Mouse (Mus musculus): Measurements from ENCODE around the gene 1810010H24Rik. TPM values are rescaled to one million over a fixed set of nuclear protein-coding genes. Genes with fewer than 3 reads are reported as not detected.
"Not testable (repeated sequence)": the region's sequence is repeated elsewhere in the genome, so short reads cannot be mapped to it uniquely, and the experiment has no call there.

1810010H24Rik gene
- 1 to 10 TPM in 1 of 2 experiments, under 1 TPM in 1; 0.46 to 1.5 TPM for polyA plus RNA-seq (2017; shearing (Covaris generic))

DNA sequence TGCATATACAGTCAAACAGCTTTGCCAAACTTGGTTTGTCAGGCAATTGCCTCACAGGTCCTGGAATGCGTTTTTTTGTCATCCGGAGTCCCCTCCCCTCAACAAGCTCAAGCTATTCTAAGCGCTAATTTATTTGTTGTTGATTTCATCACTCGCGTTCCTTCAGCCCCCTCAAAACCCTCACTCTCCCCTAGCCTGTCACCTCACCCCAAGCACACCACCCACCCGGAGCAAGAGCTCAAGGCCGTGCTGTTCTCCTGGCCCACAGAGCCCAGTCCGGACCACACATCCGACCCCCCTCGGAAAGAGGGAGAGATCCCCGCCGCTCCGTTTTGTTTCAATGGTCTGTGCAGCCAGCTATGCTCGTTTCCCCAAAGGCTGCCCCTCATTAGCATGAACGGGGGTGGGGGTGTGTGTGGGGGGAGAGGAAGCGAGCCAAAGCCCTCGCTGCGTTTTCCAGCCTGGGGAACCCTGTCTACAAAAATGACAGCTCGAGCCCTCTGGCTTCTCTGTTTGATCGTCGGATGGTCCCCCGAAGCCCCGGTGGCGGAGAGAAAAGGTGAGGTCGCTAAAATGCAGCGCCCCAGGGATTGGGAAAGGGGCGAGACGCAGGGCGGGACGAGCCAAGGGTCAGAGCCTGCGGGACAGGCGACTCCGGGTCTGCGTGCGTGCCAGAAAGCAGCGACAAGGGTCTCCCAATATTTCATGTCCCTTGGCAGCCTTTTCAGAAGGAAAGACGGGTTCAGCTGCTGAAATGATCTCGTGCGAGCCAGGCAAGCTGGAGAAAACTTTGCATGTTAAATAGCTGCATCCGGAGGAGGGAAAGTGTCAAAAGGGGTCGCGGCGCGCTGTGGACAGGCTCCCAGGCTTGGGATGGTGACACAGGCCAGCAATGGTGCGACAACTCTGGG, at the start of gene 1810010H24Rik:
TSS of gene 1810010H24Rik (plus strand) at position 271 of the 911 bp plus-strand sequence.
- no peak for ATAC-seq

DNA sequence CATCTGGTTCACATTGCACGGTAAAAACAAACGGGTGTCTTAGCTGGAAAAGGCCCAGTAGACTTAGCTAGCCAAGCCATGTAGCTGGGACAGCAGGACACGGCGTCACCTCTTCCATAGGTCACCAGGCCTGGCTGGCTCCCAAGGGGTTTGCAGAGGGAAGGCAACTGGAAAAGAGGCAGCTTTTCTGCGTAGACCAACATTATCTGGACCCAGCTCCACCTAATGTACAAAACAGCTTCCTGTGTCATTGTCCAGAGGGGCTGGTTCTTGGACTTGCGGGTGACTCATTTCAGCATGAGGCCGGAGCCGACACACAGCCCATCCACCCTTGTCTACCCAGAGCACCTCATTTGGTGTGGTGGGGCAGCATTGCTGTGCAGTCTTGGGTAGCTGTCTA, 49.3 kb upstream of the 1810010H24Rik start:
- ATAC-seq = no peak

DNA sequence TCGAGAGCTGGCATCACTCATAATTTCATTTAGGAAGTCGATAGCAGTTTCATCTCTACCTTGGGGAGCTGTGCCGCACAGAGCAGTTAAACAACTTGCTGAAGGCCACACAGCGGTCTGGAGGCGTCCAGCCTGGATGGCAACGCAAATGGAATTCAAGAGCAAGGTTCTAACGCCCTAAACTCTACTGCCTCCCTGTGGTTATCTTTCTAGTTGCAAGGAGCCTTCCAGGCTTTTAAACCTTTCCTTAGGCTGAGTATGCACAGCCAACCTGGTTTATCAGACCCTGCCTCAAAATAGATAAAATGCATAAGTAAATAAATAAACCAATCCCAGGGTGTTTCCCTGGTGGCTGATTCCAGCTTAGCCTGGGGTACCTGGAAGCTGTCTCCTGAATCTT, 45.0 kb upstream of the 1810010H24Rik start:
- peak; percentile 57 for ATAC-seq

DNA sequence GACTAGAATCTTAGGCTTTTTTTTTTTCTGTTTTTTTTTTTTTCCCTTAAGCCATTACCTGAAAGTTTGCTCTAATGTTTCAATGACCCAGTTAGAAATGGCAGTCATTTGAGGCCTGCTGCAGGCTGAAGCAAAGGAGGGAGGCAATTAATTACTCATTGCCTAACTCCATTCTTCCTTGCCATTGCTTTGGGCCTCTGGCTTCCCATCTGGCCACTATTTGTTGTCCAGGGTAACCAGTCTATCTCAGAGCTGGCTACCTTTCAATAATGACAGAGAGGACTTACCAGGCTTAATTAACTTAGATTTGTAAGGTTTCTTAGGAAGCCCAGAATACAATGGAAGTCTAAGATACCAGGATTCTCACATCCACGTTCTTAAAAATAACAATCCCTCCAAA, 43.7 kb upstream of the 1810010H24Rik start:
- no peak for ATAC-seq

DNA sequence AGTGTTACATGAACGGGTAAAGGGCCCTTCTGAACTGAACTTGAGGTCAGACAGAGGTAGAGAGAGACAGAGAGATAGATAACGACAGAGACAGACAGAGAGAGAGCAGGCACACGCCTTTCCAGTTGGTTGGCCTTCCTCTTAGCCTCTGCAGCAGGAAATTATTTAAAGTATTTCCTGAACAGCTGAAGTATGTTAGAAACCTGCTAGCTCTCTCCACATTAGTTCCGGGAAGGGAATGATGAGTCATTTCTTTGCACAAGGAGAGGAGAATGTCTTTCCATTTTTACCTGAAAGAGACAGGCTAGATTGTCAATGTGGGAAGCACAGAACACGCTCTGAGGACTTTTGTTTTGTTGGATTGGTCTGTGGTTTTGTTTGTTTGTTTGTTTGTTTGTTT, 43.1 kb upstream of the 1810010H24Rik start:
- no peak for ATAC-seq

DNA sequence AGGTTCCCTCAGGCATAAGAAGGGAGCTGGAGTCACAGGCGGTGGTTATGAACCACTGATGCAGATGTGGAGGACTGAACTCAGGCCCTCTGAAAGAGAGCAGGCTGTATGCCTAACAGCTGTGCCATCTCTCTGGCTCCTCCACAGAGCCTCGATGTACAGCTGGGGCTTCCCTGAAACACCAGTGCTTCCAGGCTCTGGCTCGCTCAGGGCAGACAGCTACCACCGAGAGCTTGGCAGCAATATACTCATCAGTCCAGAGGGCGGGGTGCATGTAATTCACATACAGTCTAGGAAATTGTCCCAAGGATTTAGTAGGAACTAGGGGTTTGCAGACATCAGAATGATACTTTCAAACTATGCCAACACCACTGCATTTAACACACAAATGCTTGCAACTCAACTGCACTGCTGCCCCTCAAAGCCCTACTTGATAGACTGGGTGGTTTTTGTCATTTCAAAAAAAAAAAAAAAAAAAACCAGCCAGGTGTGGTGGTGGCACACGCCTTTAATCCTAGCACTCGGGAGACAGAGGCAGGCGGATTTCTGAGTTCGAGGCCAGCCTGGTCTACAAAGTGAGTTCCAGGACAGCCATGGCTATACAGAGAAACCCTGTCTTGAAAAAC, 39.4 kb upstream of the 1810010H24Rik start:
- ATAC-seq = not testable (repeated sequence)

DNA sequence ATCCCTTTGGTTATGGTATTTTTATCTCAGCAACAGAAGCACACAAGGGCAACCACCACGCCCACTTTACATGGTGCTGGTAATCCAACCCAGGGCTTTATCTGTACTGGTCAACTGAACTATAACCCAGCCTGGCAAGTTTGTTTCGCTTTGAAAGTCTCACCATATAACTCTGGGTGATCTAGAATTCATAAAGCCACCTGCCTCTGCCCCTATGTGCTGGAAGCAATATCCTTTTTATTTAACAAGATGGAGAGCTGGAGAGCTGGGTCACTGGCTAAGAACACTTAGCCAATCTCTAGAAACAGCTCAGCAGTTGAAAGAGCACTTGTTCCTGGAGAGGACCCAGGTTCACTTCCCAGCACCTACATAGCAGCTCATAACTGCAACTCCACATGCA, 38.1 kb upstream of the 1810010H24Rik start:
- ATAC-seq = no peak

DNA sequence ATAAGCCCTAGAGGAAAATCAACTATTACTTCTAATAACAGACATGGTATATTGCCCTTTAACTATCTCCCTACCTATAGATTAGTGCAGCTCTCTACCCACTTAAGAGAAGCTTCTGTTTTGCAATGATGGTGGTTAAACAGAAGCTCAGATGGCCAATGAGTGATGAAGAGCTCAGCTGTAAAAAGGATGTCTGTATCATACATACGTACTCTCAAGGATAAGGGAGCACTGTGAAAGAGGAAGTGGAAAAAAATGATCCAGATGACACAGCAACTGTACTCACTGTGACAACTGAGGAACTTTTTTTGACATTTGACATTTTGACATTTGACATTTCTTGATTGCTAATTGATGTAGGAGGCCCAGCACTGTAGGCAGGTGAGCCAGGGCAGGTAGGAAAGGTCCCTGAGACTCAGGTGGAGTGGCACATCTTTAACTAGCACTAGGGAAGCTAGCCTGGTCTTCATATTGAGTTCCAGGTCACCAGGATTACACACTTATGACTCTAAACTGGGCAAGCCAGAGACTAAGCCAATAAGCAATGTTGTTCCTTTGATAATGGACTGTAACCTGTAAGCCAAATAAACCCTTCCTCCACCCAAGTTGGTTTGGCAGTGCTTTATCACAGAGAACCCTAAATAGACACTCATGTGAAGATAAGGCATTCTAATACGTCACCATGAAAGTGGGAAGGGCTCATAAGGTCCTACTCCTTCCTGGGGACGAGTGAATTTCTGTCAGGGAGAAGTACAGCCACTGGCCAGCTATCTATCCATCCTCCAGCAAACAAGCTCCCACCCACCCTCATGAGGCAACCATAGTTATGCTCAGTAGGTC, 31.0 kb upstream of the 1810010H24Rik start:
- ATAC-seq = peak; percentile 26

DNA sequence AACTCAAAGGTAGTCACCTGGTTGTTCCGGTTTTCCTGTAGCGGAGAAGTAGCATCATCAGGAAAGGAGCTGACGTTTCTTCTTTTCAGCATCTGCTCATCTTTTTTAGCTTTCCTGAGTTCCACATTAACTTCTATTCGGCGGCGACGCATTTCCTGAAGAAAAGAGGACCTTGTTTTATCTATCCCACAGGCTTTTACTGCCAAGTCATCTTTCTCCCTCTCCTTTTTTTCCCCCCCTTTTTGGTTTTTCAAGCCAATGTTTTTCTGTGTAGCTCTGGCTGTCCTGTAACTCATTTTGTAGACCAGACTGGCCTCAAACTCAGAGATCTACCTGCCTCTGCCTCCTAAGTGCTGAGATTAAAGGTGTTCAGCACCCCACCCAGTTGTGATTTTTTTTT, 29.0 kb upstream of the 1810010H24Rik start:
- not testable (repeated sequence) for ATAC-seq

DNA sequence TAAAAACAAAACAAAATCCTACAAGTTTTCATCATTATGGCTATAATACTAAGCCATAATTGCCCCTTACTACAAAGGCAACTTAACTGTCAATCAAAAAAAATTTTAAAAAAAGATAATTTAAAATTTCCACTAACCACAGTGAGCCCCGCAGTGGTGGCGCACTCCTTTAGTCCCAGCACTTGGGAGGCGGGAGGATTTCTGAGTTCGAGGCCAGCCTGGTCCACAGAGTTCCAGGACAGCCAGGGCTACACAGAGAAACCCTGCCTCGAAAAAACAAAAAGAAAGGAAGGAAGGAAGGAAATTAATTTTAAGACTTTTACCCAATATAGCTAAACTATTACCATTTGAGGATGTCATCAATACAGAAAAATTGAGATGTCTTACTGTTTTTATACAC, 27.5 kb upstream of the 1810010H24Rik start:
- ATAC-seq = no peak

DNA sequence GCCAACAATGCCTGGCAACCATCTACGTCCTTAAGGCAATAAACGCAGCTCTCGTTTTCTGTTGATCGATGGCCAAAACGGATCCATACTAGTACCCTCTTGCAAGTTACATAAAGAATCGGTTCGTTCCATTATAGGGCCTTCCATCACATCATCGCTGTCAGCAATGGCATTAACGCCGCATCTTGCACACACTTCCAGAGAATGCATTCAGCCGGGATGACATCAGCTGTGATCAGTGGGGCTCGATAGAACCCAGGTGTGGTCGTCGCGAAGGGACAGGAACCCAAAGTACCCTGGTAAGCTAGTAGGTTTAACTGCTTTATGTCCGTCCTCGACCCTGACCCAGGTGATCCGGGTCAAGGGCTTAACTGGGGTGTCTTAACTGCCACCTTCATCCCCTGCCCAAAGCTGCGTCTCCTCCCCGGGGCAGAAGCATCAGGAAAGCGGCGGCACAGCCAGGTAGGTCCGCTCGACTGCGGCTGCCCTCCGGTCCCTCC, 26.8 kb upstream of the 1810010H24Rik start:
- no peak for ATAC-seq

DNA sequence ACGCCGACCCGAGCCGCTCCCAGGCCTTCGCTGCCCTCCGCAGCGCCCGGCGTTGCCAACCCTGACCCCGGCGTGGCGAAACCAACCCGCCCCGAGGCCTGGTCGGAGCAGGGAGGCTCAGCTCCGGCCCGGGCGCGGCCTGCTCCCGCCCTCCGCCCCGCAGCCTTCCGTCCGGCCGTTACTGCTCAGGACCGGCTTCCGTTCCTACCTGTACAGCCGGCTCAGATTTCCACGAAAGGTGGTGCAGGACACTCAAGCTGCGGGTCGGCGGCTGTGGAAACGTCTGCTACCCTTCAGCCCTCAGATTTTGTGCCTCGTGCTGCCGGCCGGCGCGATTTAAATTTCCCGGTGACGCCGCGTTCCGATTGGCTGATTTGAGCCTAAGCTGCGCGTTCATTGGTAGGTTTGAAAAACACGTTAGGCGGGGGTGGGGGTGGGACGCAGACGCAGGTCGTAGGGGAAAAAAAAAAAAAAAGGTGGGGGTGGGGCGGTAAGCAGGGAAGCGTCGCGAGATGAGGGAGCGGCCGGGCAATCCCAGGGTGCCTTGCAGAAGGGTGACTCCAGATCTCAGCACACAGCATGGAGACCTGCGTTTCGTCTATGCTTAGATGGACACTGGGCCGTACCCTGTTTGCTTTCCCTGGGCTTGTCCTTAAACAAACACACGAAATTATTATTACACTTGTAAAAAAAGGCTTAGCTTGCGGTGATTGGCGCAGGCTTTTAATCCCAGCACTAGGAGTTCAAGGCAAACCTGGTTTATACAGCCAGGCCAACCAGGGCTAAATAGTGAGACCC, 26.1 kb upstream of the 1810010H24Rik start, which contains the start of gene Kpna2:
TSS of gene Kpna2 (minus strand) at position 391 of the 798 bp plus-strand sequence.
- ATAC-seq = peak; percentile 89

DNA sequence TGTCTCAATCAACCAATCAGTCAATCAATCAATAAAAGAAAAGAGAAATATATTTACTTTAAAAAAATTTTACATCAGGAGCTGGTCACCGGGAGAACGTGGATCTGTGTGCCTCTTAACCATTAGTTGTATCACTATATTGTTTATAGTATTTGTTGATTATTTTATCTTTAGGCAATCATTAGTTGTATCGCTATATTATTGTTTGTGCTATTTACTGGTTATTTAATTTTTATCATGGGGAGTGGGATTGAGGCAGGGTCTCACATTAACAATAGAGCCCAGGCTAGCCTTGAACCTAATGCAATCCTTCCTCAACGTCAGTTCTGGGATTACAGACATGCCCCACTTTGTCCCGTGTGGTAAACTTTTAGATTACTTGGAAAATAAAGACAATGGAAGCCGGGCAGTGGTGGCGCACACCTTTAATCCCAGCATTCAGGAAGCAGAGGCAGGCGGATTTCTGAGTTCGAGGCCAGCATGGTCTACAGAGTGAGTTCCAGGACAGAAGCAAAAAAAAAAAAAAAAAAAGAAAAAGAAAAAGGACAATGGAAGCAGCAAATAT, 25.4 kb upstream of the 1810010H24Rik start:
- no peak for ATAC-seq

DNA sequence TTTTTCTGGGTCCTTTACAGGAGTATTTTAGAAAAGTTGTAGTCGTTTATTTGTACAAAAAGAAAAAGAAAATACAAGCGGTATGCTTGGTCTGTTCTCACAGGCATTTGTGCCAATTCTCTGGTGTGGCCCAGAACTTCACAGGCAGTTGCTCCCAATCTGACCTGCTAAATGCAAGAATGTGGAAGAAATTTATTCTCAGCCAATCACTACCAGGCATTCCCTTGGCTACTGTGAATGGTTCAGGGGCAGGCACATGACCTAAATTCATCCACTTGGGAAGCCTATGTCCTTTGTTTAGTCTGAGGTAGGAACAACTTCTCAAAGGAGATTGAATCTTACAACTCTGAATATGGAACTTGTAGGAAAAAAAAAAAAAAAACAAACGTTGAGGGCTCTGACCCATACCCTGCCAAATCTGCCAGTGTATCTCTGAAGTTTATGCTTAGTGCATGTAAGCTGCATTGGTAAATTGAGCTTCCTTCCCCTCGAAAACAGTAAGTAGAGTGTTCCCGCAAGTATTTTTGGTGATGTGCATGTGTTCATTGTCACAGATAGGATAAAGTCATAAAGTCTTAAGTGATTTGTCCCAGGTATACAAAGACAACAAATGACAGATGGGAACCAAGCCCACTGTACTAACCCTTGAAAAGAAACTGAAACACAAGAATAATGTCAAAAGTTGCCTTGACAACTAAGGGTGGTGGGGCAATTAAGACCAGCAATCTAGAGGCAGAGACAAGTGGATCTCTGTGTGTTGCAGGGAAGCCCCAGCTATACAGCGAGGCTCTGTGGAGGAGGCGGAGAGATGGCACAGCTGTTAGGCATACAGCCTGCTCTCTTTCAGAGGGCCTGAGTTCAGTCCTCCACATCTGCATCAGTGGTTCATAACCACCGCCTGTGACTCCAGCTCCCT, 23.5 kb upstream of the 1810010H24Rik start:
- no peak for ATAC-seq

DNA sequence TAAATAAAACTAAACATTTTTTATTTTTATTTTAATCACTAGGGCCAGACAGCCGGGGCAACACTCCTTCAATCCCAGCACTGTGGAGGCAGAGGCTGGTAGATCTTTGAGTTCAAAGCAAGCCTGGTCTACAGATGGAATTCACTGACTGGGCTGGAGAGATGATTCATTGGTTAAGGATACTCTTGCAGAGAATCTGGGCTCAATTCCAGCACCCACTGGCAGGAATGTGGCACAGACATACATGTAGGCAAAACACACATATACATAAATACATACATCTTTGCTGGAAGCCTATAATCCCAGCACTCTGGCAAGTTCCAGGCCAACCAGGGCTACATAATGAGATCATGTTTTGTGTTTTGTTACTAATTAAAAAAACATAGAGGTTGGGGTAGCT, 19.9 kb upstream of the 1810010H24Rik start:
- no peak for ATAC-seq

DNA sequence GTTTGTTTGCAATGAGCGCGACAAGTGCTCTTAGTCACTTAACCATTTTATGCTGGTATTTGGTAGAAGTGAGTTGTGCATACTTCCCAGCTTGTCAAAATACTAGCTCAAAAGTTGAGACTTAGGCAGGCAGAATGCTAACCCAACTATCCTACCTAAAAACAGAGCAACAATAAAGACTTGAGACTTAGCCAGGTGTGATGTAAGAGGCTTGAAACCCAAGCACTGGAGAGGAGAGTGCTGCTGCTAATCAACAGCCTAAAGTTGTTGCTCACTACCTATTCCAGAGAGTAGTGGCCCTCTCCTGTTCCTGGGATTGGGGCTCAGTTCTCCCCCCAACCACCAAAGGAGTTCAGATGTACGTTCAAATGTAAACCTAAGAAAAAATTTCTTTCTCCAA, 15.0 kb upstream of the 1810010H24Rik start:
- ATAC-seq = no peak

DNA sequence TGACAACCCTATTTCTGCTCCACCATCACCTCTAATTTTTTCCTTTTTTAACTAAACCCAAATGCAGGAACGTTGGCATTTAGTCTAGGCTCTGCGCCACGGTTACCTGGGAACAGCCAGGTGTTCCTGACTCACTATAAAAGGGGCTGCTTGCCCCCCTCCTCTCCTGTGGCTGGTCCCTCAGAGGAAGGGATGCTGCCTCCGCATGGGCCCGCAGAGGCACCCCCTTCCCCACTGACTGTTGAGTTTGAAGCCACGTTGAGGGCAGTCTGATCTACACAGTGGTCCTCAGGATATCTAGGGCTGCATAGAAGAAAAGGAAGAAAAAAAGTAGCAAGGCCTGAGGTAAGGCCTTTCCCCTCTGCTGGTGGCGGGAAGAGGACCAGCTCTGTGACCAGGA, 14.3 kb upstream of the 1810010H24Rik start:
- ATAC-seq = no peak

DNA sequence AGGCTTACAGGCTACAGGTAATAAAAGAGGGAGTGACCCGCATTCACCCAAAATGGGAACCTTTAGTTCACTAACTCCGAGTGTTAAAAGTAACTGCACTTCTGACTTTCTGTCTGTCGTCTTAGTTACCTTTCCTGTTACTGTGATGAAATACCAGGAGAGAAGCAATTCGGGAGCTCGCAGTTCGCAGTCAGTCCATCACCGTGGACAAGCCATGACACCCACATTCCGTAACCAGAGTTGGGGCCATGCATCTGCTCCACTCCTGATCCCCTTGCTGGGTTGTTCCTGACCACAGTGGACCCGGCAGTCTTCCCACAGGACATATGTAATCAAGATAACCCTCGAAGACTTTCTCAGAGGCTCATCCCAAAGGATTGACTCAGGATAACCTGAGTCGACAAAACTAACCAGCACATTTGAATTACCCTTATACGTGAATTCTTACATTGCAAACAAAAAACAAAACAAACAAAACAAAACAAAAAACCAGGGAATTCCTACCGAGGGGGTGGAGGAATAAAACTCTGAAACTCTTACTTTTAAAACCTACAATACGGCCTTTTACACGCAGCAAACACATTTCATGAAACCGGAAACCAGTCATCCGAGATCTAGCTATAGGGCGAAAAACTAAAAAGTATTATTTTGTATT, 13.7 kb upstream of the 1810010H24Rik start:
- ATAC-seq = peak; percentile 45

DNA sequence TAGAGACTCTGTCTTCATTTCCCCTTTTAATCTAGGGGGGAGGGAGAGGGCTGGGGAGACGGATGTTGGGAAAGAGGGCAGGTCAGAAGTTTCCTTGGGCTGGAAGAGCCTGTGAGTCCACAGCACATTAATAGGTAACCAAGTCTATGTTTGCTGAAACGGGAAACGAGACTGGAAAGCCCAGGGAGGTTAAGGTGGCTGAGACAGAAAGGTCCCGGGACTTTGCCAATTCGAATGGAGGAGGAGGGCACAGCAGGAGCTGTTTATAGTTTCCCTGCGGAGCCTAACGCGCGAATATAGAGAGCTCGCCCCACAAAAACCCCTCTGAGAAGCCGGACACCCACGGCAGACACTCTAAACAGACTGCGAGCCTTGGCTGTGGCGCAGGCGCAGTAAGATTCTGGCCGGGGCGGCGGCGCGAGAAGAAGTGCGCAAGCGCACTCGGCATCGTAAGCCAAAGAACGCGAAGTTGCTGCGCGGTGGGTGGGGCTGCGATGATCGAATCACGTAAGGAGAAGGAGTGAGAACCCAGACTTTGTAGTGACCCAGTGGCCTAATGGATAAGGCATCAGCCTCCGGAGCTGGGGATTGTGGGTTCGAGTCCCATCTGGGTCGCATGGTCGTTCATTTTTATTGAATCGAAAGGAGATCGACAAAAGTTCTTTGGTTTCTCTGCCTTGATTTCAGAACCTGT, 13.0 kb upstream of the 1810010H24Rik start:
- peak; percentile 81 for ATAC-seq

Measured in activated CD4-positive, CD25-positive, alpha-beta regulatory T cell, adult 4 months (primary cell).